Mouse (Mus musculus) C2C12 (cell line): ENCODE results near the gene Dyrk3. TPM values are rescaled to one million over a fixed set of nuclear protein-coding genes. Genes with fewer than 3 reads are reported as not detected.
A peak's percentile ranks its signal among the peaks of the same experiment; 100 is the strongest.

Experiments
- H3K27me3 ChIP-seq: one replicate; pipeline ENCODE4 v1.6.1; 2011; ENCODE audit not compliant: control insufficient read depth, insufficient read depth, insufficient read length
- H3K36me3 ChIP-seq: one replicate; pipeline ENCODE4 v1.6.1; 2011; ENCODE audit not compliant: control insufficient read depth, insufficient read depth
- H3K4me3 ChIP-seq: one replicate; pipeline ENCODE4 v1.5.1; 2011; ENCODE audit warnings: mild to moderate bottlenecking, control low read depth; ENCODE audit not compliant: poor library complexity, insufficient read depth, severe bottlenecking
- H3K79me2 ChIP-seq: one replicate; pipeline ENCODE4 v1.6.1; 2011; ENCODE audit not compliant: control insufficient read depth, insufficient read depth
- H3K79me3 ChIP-seq: one replicate; pipeline ENCODE4 v1.6.1; 2011; ENCODE audit warnings: low read depth, control low read depth
- H3ac ChIP-seq: one replicate; pipeline ENCODE3; 2011; ENCODE audit warnings: low read depth; ENCODE audit not compliant: control insufficient read depth, insufficient read length
- CEBPB ChIP-seq: IDR thresholded peaks from one replicate; pipeline ENCODE4 v1.6.1; 2011; ENCODE audit warnings: low read depth, mild to moderate bottlenecking, control low read depth, moderate library complexity
- CTCF ChIP-seq: IDR thresholded peaks from one replicate; pipeline ENCODE4 v1.5.1; 2011; ENCODE audit not compliant: control insufficient read depth, insufficient read depth, insufficient read length
- FOSL1 ChIP-seq: IDR thresholded peaks from one replicate; pipeline ENCODE4 v1.8.0; 2011; ENCODE audit warnings: mild to moderate bottlenecking, low read length; ENCODE audit not compliant: poor library complexity, insufficient read depth, severe bottlenecking
- MAX ChIP-seq: IDR thresholded peaks from one replicate; pipeline ENCODE4 v1.6.1; 2011; ENCODE audit warnings: mild to moderate bottlenecking, control low read depth
- MYOD1 ChIP-seq: IDR thresholded peaks from one replicate; pipeline ENCODE4 v1.6.1; 2011; ENCODE audit warnings: low read depth; ENCODE audit not compliant: control insufficient read depth, insufficient read length
- MYOG ChIP-seq: IDR thresholded peaks from one replicate; pipeline ENCODE4 v1.6.1; 2011; ENCODE audit not compliant: control insufficient read depth, insufficient read length; ENCODE audit errors: extremely low read depth
- USF1 ChIP-seq: IDR thresholded peaks from one replicate; pipeline ENCODE4 v1.6.1; 2011; ENCODE audit warnings: low read depth, mild to moderate bottlenecking, control low read depth, moderate library complexity
- polyA plus RNA-seq: library from polyadenylated mRNA; unstranded; fragments of >200 nt; fragmentation: generic; extraction: Trizol; gene quantifications from one replicate; pipeline ENCODE4 v1.2.1, GENCODE M21; 2012; ENCODE audit warnings: missing spikeins

The Dyrk3 gene
- polyA plus RNA-seq, 1 experiment: 5.0 TPM

DNA sequence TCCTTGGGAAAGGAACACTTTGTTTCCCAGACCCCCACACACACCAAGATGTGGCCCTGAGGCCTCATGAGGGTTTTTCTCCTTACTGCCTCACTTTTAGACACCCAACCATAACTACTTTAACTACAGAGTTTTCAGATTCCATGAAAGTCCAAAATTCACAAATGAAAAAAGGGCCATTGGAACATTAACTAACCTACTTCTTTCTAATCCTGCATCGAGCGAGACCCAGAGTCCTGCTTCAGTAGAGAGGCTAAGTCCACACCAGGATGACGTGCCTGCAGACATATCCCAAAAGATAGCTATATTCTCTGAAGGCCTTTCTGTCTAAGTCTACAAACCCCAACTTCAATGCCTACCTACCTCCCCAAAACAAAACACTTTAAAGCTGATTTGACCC lies 45.3 kb downstream of the Dyrk3 start:
- Histone ChIP-seq H3K79me2 (peaks cover 98% of the 10 kb centered on the region), H3K36me3 (no peaks in the 10 kb centered on the region), H3K79me3 (peaks cover 89% of the 10 kb centered on the region), H3K4me3 (no peak overlapping the region), H3ac (no peak overlapping the region), H3K27me3 (no peaks in the 10 kb centered on the region)
- no peak for TF ChIP-seq MAX
- TF ChIP-seq USF1: no peak
- no peak for TF ChIP-seq CEBPB
- TF ChIP-seq MYOG: no peak
- no peak for TF ChIP-seq CTCF
- TF ChIP-seq FOSL1: no peak
- no peak for TF ChIP-seq MYOD1

GRCm38 (mm10) chr1:131092173-131092572 lies 46.0 kb downstream of the Dyrk3 start:
- Histone ChIP-seq H3K79me3 (peaks cover 95% of the 10 kb centered on the region), H3K36me3 (no peaks in the 10 kb centered on the region), H3K27me3 (no peaks in the 10 kb centered on the region), H3K79me2 (peaks cover 100% of the 10 kb centered on the region), H3ac (no peak overlapping the region), H3K4me3 (no peak overlapping the region)
- TF ChIP-seq MYOG: no peak
- TF ChIP-seq CEBPB: no peak
- no peak for TF ChIP-seq CTCF
- no peak for TF ChIP-seq USF1
- TF ChIP-seq MAX: no peak
- no peak for TF ChIP-seq MYOD1
- TF ChIP-seq FOSL1: no peak

DNA sequence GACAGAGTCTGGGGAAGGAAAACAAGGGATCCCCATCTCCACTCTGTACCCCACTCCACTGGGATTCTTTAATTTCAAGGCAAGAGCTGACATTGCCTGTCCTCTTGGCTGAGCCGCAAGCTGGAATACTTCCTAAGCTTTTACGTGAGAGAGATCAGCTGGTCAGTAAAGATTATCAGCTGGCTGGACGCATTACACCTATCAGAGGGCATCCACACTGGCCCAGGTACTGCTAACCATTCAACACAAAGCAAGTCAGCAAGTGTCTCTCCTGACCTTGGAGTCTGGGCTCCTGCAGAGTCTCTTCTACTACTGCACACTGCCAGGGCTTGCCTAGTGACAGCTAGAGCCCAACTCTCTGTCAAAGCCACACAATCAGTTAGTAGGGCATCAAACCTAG lies 46.7 kb downstream of the Dyrk3 start:
- Histone ChIP-seq H3K36me3 (no peaks in the 10 kb centered on the region), H3K4me3 (no peak overlapping the region), H3K79me2 (peaks cover 100% of the 10 kb centered on the region), H3K79me3 (peaks cover 98% of the 10 kb centered on the region), H3K27me3 (no peaks in the 10 kb centered on the region), H3ac (no peak overlapping the region)
- no peak for TF ChIP-seq MYOG

GRCm38 (mm10) chr1:131090877-131091276 lies 47.3 kb downstream of the Dyrk3 start:
- no peaks in the 10 kb centered on the region for H3K36me3 ChIP-seq
- no peak overlapping the region for H3ac ChIP-seq
- H3K27me3 ChIP-seq: no peaks in the 10 kb centered on the region
- H3K4me3 ChIP-seq: no peak overlapping the region
- peaks cover 98% of the 10 kb centered on the region for H3K79me3 ChIP-seq
- peaks cover 100% of the 10 kb centered on the region for H3K79me2 ChIP-seq
- TF ChIP-seq FOSL1 (no peak), MYOG (no peak), CTCF (no peak), CEBPB (no peak), MYOD1 (no peak), USF1 (no peak), MAX (no peak)

- peaks cover 100% of the 10 kb centered on the region for H3K79me2 ChIP-seq
- H3K27me3 ChIP-seq: no peaks in the 10 kb centered on the region
- H3K79me3 ChIP-seq: peaks cover 98% of the 10 kb centered on the region
- no peak overlapping the region for H3ac ChIP-seq
- H3K4me3 ChIP-seq: no peak overlapping the region
- TF ChIP-seq CEBPB (no peak), MYOG (no peak), USF1 (no peak), MAX (no peak), CTCF (no peak), MYOD1 (no peak), FOSL1 (no peak)
- no peaks in the 10 kb centered on the region for H3K36me3 ChIP-seq
Measured at GRCm38 (mm10) chr1:131090261-131090660, 47.9 kb downstream of the Dyrk3 start.

DNA sequence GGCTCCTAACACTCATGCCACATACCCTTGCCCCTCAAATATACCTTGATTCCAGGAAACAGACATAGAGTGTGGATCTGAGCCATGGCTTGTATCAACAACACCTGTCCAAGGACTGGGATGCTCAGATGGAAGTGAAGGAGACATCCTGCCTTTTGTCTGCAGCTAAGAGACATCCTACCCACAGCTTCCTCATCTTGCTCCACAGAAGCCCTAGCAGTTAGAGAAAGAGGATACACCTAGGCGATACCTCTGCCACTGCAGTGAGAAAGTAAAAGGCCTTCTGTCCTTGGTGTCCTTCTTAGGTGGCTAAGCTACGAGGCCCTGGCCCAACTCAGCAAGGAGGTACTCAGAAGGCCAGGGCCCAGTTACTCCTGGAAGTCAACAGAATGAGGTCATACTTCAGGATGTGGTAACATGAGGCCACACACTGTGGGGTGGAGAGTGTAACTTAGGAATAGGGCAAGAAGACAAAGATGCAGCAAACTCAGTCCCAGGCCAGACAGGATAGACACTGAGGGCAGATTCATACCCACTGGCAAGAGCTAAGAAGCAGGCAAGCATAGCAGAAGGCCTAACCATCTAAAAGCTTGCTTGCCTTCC lies 48.5 kb downstream of the Dyrk3 start:
- H3K36me3 ChIP-seq: no peaks in the 10 kb centered on the region
- no peaks in the 10 kb centered on the region for H3K27me3 ChIP-seq
- TF ChIP-seq MYOD1: no peak
- no peak for TF ChIP-seq CTCF
- no peak for TF ChIP-seq CEBPB

More for the DNA sequence above, 48.5 kb downstream of the Dyrk3 start:
- Histone ChIP-seq H3ac (peak overlapping the region; percentile 39), H3K4me3 (no peak overlapping the region), H3K79me3 (peaks cover 97% of the 10 kb centered on the region), H3K79me2 (peaks cover 100% of the 10 kb centered on the region)
